Mouse (Mus musculus) thymus, adult 2 months (tissue): Measurements from ENCODE around the gene Clic6.

Experiments
- CTCF ChIP-seq: fragments of 200-500 bp; IDR thresholded peaks from 2 replicates; pipeline ENCODE4 v1.5.1; 2012; ENCODE audit warnings: mild to moderate bottlenecking, control low read depth, low read length, moderate library complexity, borderline replicate concordance; ENCODE audit not compliant: control insufficient read depth, poor library complexity, insufficient read depth; ENCODE audit errors: extremely low read depth
- POLR2A ChIP-seq: fragments of 200-500 bp; IDR thresholded peaks from 2 replicates; pipeline ENCODE4 v1.6.1; 2012; ENCODE audit warnings: mild to moderate bottlenecking, low read length, control low read depth, moderate library complexity; ENCODE audit not compliant: control insufficient read depth, poor library complexity, insufficient read depth; ENCODE audit errors: extremely low read depth

GRCm38 (mm10) chr16:92488456-92488855, 2.9 kb downstream of the Clic6 start:
- TF ChIP-seq POLR2A = no peak
- TF ChIP-seq CTCF = no peak
